ENCODE assay signal across 10 mouse cellular contexts in the genomic region with DNA sequence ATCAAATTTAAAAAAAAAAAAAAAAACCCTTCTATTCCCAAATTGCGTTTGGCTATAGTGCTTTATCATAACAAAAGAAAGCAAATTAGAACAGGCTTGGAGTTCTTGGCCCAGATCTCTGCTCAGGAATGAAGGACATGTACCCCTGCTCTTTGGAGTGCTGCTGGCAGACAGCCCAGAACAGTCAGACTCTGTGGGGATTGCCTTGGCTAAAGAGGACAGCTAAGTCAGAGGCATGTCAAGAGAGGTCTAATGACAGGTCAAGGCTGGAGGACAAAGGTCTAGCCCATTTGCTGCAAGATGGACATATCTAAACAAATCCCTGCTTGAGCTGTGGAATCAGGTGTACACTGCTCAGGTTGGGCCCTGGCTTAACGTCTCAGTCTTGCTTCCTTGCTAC. TPM values are rescaled to one million over a fixed set of nuclear protein-coding genes. Genes with fewer than 3 reads are reported as not detected.
DNase-seq lines count a peak whose midpoint lies in the region; ATAC-seq and TF ChIP-seq lines count a peak whose summit lies in the region.
"Had no signal": no experiment of that assay in that cellular context is flagged by ENCODE, and none has a peak within 500 bp of the region (broad histone marks: within the 10 kb centered on the region; RNA-seq: fewer than 3 reads in every experiment).

No protein-coding gene starts in this region.

- H3K4me3 ChIP-seq in forebrain, postnatal 0 days (ENCODE audit: low read depth, low read length): no peak overlapping the region
- H3K4me3 ChIP-seq: limb, embryonic 12.5 days; neural tube, embryonic 13.5 days had no signal

- no peaks in the 10 kb centered on the region for H3K4me1 ChIP-seq in forebrain, postnatal 0 days (ENCODE audit: insufficient read depth)
- H3K4me1 ChIP-seq: limb, embryonic 12.5 days; neural tube, embryonic 13.5 days had no signal

- no peaks in the 10 kb centered on the region for H3K27me3 ChIP-seq in forebrain, postnatal 0 days (ENCODE audit: insufficient read depth, low read length)
- H3K27me3 ChIP-seq: limb, embryonic 12.5 days; neural tube, embryonic 13.5 days had no signal

- DNase-seq in cerebellum, adult 18-20 months: peak; percentile 26 to 30
- DNase-seq in cerebellum, adult 9-10 months: no peak
- DNase-seq in right cerebral cortex, postnatal 4 days: peak; percentile 22
- DNase-seq in right cerebral cortex, postnatal 36 days (ENCODE audit: low spot score in 2 of 2): no peak
- DNase-seq in kidney, adult 9 months: peak; percentile 95
- DNase-seq in testis, postnatal 14 days (ENCODE audit: low spot score): peak; percentile 71
- DNase-seq in forebrain, postnatal 0 days: no peak

- ATAC-seq in erythroblast, adult 5-6 weeks (replicated peaks; ENCODE audit: low FRiP score, poor library complexity, severe bottlenecking): no peak
- ATAC-seq in forebrain, postnatal 0 days: no peak

- TF ChIP-seq CTCF in forebrain, postnatal 0 days (IDR thresholded peaks at IDR 0.05; ENCODE audit: low read depth): no peak

- WGBS in forebrain, postnatal 0 days: 28% methylated on average over 2 of the region's 2 CpGs

- no peak overlapping the region for H3K4me2 ChIP-seq in forebrain, postnatal 0 days (ENCODE audit: low read depth)
- H3K4me2 ChIP-seq: limb, embryonic 12.5 days; neural tube, embryonic 13.5 days had no signal

- H3K27ac ChIP-seq in forebrain, postnatal 0 days (ENCODE audit: low read depth, low read length): no peak overlapping the region
- H3K27ac ChIP-seq: limb, embryonic 12.5 days; neural tube, embryonic 13.5 days had no signal

- no peak overlapping the region for H3K9ac ChIP-seq in forebrain, postnatal 0 days
- H3K9ac ChIP-seq: limb, embryonic 12.5 days; neural tube, embryonic 13.5 days had no signal

- H3K9me3 ChIP-seq in forebrain, postnatal 0 days (ENCODE audit: low read length): no peaks in the 10 kb centered on the region
- H3K9me3 ChIP-seq: neural tube, embryonic 13.5 days had no signal

- no peaks in the 10 kb centered on the region for H3K36me3 ChIP-seq in forebrain, postnatal 0 days (ENCODE audit: insufficient read depth)
- H3K36me3 ChIP-seq: limb, embryonic 12.5 days; neural tube, embryonic 13.5 days had no signal

RNA-seq across cellular contexts. Expression of gene Gmpr, which starts 20.6 kb away (rescaled TPM):
- total RNA-seq in erythroblast, adult 5-6 weeks (2015; ENCODE audit: low replicate concordance): 0.96 and 1.3 TPM in 2 replicates
- total RNA-seq in erythroblast, adult 5-6 weeks (2017; ENCODE audit: low replicate concordance): 2.4 and 4.6 TPM in 2 replicates
- total RNA-seq in forebrain, postnatal 0 days (2014; rRNA removed): 23.7 and 23.8 TPM in 2 replicates
- polyA plus RNA-seq in forebrain, postnatal 0 days (2015; fragmentation: Nextera tagmentation; extraction: Ambion mirVana): 39.5 and 40.8 TPM in 2 replicates

Comparison
In these comparisons a context has a peak if more than half of its experiments do, and no peak if none do; other contexts are left out.
1. DNase-seq: peak in cerebellum, adult 18-20 months (2 of 2), right cerebral cortex, postnatal 4 days (single experiment), kidney, adult 9 months (single experiment) and testis, postnatal 14 days (single experiment); none in cerebellum, adult 9-10 months (single experiment), right cerebral cortex, postnatal 36 days (0 of 2) and forebrain, postnatal 0 days (single experiment).